Mouse (Mus musculus): ENCODE results near the gene Metrn. TPM values are rescaled to one million over a fixed set of nuclear protein-coding genes. Genes with fewer than 3 reads are reported as not detected.
"Not testable (repeated sequence)": the region's sequence is repeated elsewhere in the genome, so short reads cannot be mapped to it uniquely, and the experiment has no call there.

Gene Metrn
- polyA plus RNA-seq, 1 experiment from 2014 or later = 5.8 TPM

GRCm38 (mm10) chr17:25817662-25818061 lies 20.7 kb upstream of the Metrn start:
- Histone ChIP-seq H3K9me3 (ENCODE audit: control insufficient read depth, low read length) (no peaks in the 10 kb centered on the region), H3K4me3 (replicated peaks; ENCODE audit: low read depth, low read length) (no peak overlapping the region), H3K36me3 (ENCODE audit: control insufficient read depth, insufficient read depth, low read length) (peaks cover 38% of the 10 kb centered on the region), H3K27me3 (ENCODE audit: control insufficient read depth, insufficient read depth, low read length) (peaks cover 10% of the 10 kb centered on the region), H3K4me2 (ENCODE audit: low read length) (no peak overlapping the region), H3K9ac (replicated peaks; ENCODE audit: low read length) (no peak overlapping the region), H3K4me1 (ENCODE audit: control insufficient read depth, insufficient read depth, low read length) (peaks cover 10% of the 10 kb centered on the region), H3K27ac (replicated peaks; ENCODE audit: low read depth, low read length) (no peak overlapping the region)
- DNase-seq (no peak), ATAC-seq (ENCODE audit: low FRiP score, low TSS enrichment) (no peak)
- WGBS = 93% methylated on average over 11 of the region's 11 CpGs

GRCm38 (mm10) chr17:25813471-25813870 lies 16.5 kb upstream of the Metrn start:
- Histone ChIP-seq H3K4me3 (replicated peaks; ENCODE audit: low read depth, low read length) (0 out of 2 replicates have a peak overlapping the region, but pooled peaks have one; percentile 10), H3K4me2 (ENCODE audit: low read length) (peak overlapping the region; percentile 41)

GRCm38 (mm10) chr17:25810890-25811289 lies 14.0 kb upstream of the Metrn start:
- no peaks in the 10 kb centered on the region for H3K9me3 ChIP-seq (ENCODE audit: control insufficient read depth, low read length)
- H3K4me1 ChIP-seq (ENCODE audit: control insufficient read depth, insufficient read depth, low read length) = peaks cover 41% of the 10 kb centered on the region
- peak overlapping the region; percentile 86; the same call in 1 of the 2 replicates for H3K4me3 ChIP-seq (replicated peaks; ENCODE audit: low read depth, low read length)

More at GRCm38 (mm10) chr17:25813471-25813870, 16.5 kb upstream of the Metrn start:
- Histone ChIP-seq H3K9ac (replicated peaks; ENCODE audit: low read length) (peak overlapping the region; percentile 42; the same call in 1 of the 2 replicates), H3K27ac (replicated peaks; ENCODE audit: low read depth, low read length) (no peak overlapping the region), H3K4me1 (ENCODE audit: control insufficient read depth, insufficient read depth, low read length) (peaks cover 34% of the 10 kb centered on the region), H3K36me3 (ENCODE audit: control insufficient read depth, insufficient read depth, low read length) (peaks cover 22% of the 10 kb centered on the region), H3K27me3 (ENCODE audit: control insufficient read depth, insufficient read depth, low read length) (peaks cover 9% of the 10 kb centered on the region), H3K9me3 (ENCODE audit: control insufficient read depth, low read length) (no peaks in the 10 kb centered on the region)
- peak; percentile 78 for DNase-seq
- ATAC-seq (ENCODE audit: low FRiP score, low TSS enrichment) = no peak
- WGBS = 3% methylated on average over 20 of the region's 20 CpGs

GRCm38 (mm10) chr17:25809606-25810340 lies 12.8 kb upstream of the Metrn start:
- WGBS = 5% methylated on average over 25 of the region's 25 CpGs
- peak overlapping the region; percentile 86 for H3K4me3 ChIP-seq (replicated peaks; ENCODE audit: low read depth, low read length)
- no peak for DNase-seq

More at GRCm38 (mm10) chr17:25810890-25811289, 14.0 kb upstream of the Metrn start:
- no peak for ATAC-seq (ENCODE audit: low FRiP score, low TSS enrichment)
- H3K9ac ChIP-seq (replicated peaks; ENCODE audit: low read length) = 0 out of 2 replicates have a peak overlapping the region, but pooled peaks have one; percentile 16
- no peak for DNase-seq
- no peak overlapping the region for H3K27ac ChIP-seq (replicated peaks; ENCODE audit: low read depth, low read length)
- no peaks in the 10 kb centered on the region for H3K27me3 ChIP-seq (ENCODE audit: control insufficient read depth, insufficient read depth, low read length)
- WGBS = 72% methylated on average over 4 of the region's 4 CpGs
- H3K4me2 ChIP-seq (ENCODE audit: low read length) = peak overlapping the region; percentile 95
- H3K36me3 ChIP-seq (ENCODE audit: control insufficient read depth, insufficient read depth, low read length) = no peaks in the 10 kb centered on the region

GRCm38 (mm10) chr17:25808789-25809605 lies 12.1 kb upstream of the Metrn start, which contains the start of gene Fbxl16:
Fbxl16 (plus strand) TSS chr17:25809085.
- ATAC-seq (ENCODE audit: low FRiP score, low TSS enrichment) = peak; percentile 90
- H3K36me3 ChIP-seq (ENCODE audit: control insufficient read depth, insufficient read depth, low read length) = no peaks in the 10 kb centered on the region
- peak within 1 kb of the TSS; percentile 99 for H3K27ac ChIP-seq (replicated peaks; ENCODE audit: low read depth, low read length)
- H3K4me2 ChIP-seq (ENCODE audit: low read length) = peak within 1 kb of the TSS; percentile 95
- peak within 1 kb of the TSS; percentile 86 for H3K4me3 ChIP-seq (replicated peaks; ENCODE audit: low read depth, low read length)
- WGBS = under 1% methylated on average over 100 of the region's 100 CpGs
- H3K9me3 ChIP-seq (ENCODE audit: control insufficient read depth, low read length) = no peaks in the 10 kb centered on the region
- peak; percentile 98 for DNase-seq
- H3K4me1 ChIP-seq (ENCODE audit: control insufficient read depth, insufficient read depth, low read length) = peaks cover 42% of the 10 kb centered on the region
- H3K27me3 ChIP-seq (ENCODE audit: control insufficient read depth, insufficient read depth, low read length) = no peaks in the 10 kb centered on the region
- H3K9ac ChIP-seq (replicated peaks; ENCODE audit: low read length) = peak within 1 kb of the TSS; percentile 96

More at GRCm38 (mm10) chr17:25809606-25810340, 12.8 kb upstream of the Metrn start:
- peak; percentile 35 for ATAC-seq (ENCODE audit: low FRiP score, low TSS enrichment)
- H3K27ac ChIP-seq (replicated peaks; ENCODE audit: low read depth, low read length) = peak overlapping the region; percentile 99
- H3K36me3 ChIP-seq (ENCODE audit: control insufficient read depth, insufficient read depth, low read length) = no peaks in the 10 kb centered on the region
- peak overlapping the region; percentile 96 for H3K9ac ChIP-seq (replicated peaks; ENCODE audit: low read length)
- H3K4me1 ChIP-seq (ENCODE audit: control insufficient read depth, insufficient read depth, low read length) = peaks cover 41% of the 10 kb centered on the region
- no peaks in the 10 kb centered on the region for H3K9me3 ChIP-seq (ENCODE audit: control insufficient read depth, low read length)
- H3K4me2 ChIP-seq (ENCODE audit: low read length) = peak overlapping the region; percentile 95
- no peaks in the 10 kb centered on the region for H3K27me3 ChIP-seq (ENCODE audit: control insufficient read depth, insufficient read depth, low read length)

- peak overlapping the region; percentile 86 for H3K4me3 ChIP-seq (replicated peaks; ENCODE audit: low read depth, low read length)
- H3K36me3 ChIP-seq (ENCODE audit: control insufficient read depth, insufficient read depth, low read length) = no peaks in the 10 kb centered on the region
- H3K27me3 ChIP-seq (ENCODE audit: control insufficient read depth, insufficient read depth, low read length) = no peaks in the 10 kb centered on the region
- no peaks in the 10 kb centered on the region for H3K9me3 ChIP-seq (ENCODE audit: control insufficient read depth, low read length)
- WGBS = 31% methylated on average over 5 of the region's 5 CpGs
- peak overlapping the region; percentile 96; the same call in 1 of the 2 replicates for H3K9ac ChIP-seq (replicated peaks; ENCODE audit: low read length)
- H3K4me1 ChIP-seq (ENCODE audit: control insufficient read depth, insufficient read depth, low read length) = peaks cover 45% of the 10 kb centered on the region
- DNase-seq = no peak
- ATAC-seq (ENCODE audit: low FRiP score, low TSS enrichment) = no peak
- H3K27ac ChIP-seq (replicated peaks; ENCODE audit: low read depth, low read length) = peak overlapping the region; percentile 99
- peak overlapping the region; percentile 95 for H3K4me2 ChIP-seq (ENCODE audit: low read length)
Measured at GRCm38 (mm10) chr17:25808028-25808427, 11.1 kb upstream of the Metrn start.

- not testable (repeated sequence) for H3K27ac ChIP-seq (replicated peaks; ENCODE audit: low read depth, low read length); H3K4me3 ChIP-seq (replicated peaks; ENCODE audit: low read depth, low read length); ATAC-seq (ENCODE audit: low FRiP score, low TSS enrichment); H3K9ac ChIP-seq (replicated peaks; ENCODE audit: low read length); H3K27me3 ChIP-seq (ENCODE audit: control insufficient read depth, insufficient read depth, low read length); DNase-seq; H3K9me3 ChIP-seq (ENCODE audit: control insufficient read depth, low read length); H3K4me2 ChIP-seq (ENCODE audit: low read length); H3K36me3 ChIP-seq (ENCODE audit: control insufficient read depth, insufficient read depth, low read length)
- WGBS = 60% methylated on average over 2 of the region's 2 CpGs
- peaks cover 45% of the 10 kb centered on the region for H3K4me1 ChIP-seq (ENCODE audit: control insufficient read depth, insufficient read depth, low read length)
Measured at GRCm38 (mm10) chr17:25807452-25807851, 10.5 kb upstream of the Metrn start.

GRCm38 (mm10) chr17:25806507-25806906 lies 9.6 kb upstream of the Metrn start:
- Histone ChIP-seq H3K9me3 (ENCODE audit: control insufficient read depth, low read length) (no peaks in the 10 kb centered on the region), H3K4me2 (ENCODE audit: low read length) (no peak overlapping the region), H3K27me3 (ENCODE audit: control insufficient read depth, insufficient read depth, low read length) (no peaks in the 10 kb centered on the region), H3K4me1 (ENCODE audit: control insufficient read depth, insufficient read depth, low read length) (peaks cover 46% of the 10 kb centered on the region), H3K4me3 (replicated peaks; ENCODE audit: low read depth, low read length) (no peak overlapping the region), H3K27ac (replicated peaks; ENCODE audit: low read depth, low read length) (no peak overlapping the region), H3K9ac (replicated peaks; ENCODE audit: low read length) (no peak overlapping the region), H3K36me3 (ENCODE audit: control insufficient read depth, insufficient read depth, low read length) (no peaks in the 10 kb centered on the region)
- 91% methylated on average over 4 of the region's 4 CpGs for WGBS
- ATAC-seq (ENCODE audit: low FRiP score, low TSS enrichment) (no peak), DNase-seq (no peak)

Measured in midbrain, embryonic 14.5 days (tissue).